Mouse (Mus musculus) Patski (cell line): Measurements from ENCODE around the gene Rxra. TPM values are rescaled to one million over a fixed set of nuclear protein-coding genes. Genes with fewer than 3 reads are reported as not detected.
A peak's percentile ranks its signal among the peaks of the same experiment; 100 is the strongest.

Experiments
- ATAC-seq: fragments of 100-300 bp; one replicate; pipeline ENCODE4 v1.8.0; 2021
- CTCF ChIA-PET: fragments of 350-600 bp; sonication (Branson Sonifier 250); formaldehyde crosslinking; loops from one replicate; lab custom pipeline; 2022; ENCODE audit warnings: inconsistent platforms; lab: Charles Lee
- POLR2A ChIA-PET: fragments of 350-600 bp; sonication (Branson Sonifier 250); formaldehyde crosslinking; loops from one replicate; lab custom pipeline; 2022; ENCODE audit warnings: antibody characterized with exemption, inconsistent platforms; lab: Charles Lee
- DNase-seq: peaks from one replicate; pipeline ENCODE4 v3.0.0-alpha.2; 2011; ENCODE audit warnings: low read depth, low spot score
- H3K27me3 ChIP-seq: fragments of 371-371 bp; one replicate; pipeline ENCODE4 v1.5.1; 2021
- CTCF ChIP-seq: fragments of 100-300 bp; IDR thresholded peaks from one replicate; pipeline ENCODE4 v1.5.1; 2021
- in situ Hi-C: fragments of 300-500 bp; cut with MboI; formaldehyde crosslinking; loops from 3 replicates; pipeline ENCODE4 v1.11.1; 2018; ENCODE audit warnings: low pct_unique_long_range_greater_than_20kb, mixed read lengths
- polyA plus RNA-seq: library from polyadenylated mRNA; unstranded; gene quantifications from one replicate; pipeline ENCODE4 v1.2.3, GENCODE M21; 2021

Gene Rxra
- polyA plus RNA-seq, 1 experiment from 2014 or later = 31.1 TPM

DNA sequence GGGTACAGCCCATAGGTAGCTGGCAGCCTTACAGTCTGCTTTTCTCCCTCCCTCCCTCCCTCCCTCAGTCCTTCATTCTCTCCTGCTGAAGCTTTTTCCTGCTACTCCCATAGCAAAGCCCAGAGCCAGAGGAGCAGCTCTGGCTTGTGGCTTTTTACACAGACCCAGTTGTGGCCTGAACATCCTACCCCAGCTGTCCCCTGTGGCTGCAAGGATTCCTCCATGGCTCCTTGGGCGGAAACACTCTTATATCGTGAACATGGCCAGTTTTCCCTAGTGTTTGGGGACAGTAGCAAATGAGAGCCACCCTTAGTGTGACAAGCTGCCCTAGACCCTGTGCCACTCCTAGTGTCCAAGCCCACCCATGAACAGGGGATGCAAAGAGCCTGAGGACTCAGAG lies 58.6 kb downstream of the Rxra start:
- DNase-seq (no peak), ATAC-seq (no peak)
- CTCF ChIA-PET = no interaction called here
- in situ Hi-C loops = no loop called here
- no peak for TF ChIP-seq CTCF
- no peaks in the 10 kb centered on the region for H3K27me3 ChIP-seq
- POLR2A ChIA-PET = no interaction called here

DNA sequence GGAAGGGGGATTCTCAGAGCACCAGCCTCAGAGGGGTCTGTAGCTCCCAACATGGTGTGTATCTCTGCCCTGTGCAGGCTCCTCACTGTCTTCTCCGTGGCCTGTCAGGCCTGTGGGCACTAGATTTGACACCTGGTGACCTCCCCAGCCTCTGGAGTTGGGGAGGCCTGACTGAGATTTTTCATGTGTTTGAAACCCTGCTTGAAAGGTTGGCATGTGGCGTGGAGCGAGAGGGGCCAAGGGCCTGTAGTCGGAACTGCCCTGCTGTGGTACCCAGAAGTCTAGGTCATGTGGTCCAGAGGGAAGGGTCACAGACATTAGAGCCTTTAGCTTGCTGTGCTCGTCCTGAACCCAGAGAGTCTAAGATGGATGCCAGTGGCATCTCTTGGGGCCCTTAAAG lies 60.6 kb downstream of the Rxra start:
- POLR2A ChIA-PET = no interaction called here
- CTCF ChIA-PET = no interaction called here
- DNase-seq (no peak), ATAC-seq (no peak)
- no peaks in the 10 kb centered on the region for H3K27me3 ChIP-seq
- TF ChIP-seq CTCF = no peak
- in situ Hi-C loops = no loop called here

DNA sequence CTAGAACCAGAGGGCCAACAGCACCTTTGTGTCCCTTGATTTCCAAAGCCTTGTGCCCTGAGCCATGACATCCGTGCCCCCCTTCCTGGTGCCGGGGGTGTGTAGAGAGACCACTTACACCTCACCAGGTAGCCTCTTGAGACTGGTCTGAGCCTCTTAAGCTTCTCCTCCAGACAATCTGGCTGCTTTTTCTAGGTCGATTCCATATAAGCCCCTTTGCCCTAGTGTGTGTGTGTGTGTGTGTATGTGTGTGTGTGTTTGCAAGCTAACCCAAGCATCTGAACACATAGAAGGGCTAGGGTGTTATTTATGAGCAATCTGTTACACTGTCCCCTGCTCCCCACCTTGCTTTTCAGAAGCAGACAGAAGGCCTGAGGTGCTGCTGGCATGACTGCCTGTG lies 62.2 kb downstream of the Rxra start:
- TF ChIP-seq CTCF = no peak
- POLR2A ChIA-PET = no interaction called here
- DNase-seq (no peak), ATAC-seq (no peak)
- in situ Hi-C loops = no loop called here
- CTCF ChIA-PET = interaction anchor here (1.4 kb wide), 1 partner anchor 14 kb away, joined by 3 read pairs; no protein-coding TSS in a partner anchor
- H3K27me3 ChIP-seq = no peaks in the 10 kb centered on the region

DNA sequence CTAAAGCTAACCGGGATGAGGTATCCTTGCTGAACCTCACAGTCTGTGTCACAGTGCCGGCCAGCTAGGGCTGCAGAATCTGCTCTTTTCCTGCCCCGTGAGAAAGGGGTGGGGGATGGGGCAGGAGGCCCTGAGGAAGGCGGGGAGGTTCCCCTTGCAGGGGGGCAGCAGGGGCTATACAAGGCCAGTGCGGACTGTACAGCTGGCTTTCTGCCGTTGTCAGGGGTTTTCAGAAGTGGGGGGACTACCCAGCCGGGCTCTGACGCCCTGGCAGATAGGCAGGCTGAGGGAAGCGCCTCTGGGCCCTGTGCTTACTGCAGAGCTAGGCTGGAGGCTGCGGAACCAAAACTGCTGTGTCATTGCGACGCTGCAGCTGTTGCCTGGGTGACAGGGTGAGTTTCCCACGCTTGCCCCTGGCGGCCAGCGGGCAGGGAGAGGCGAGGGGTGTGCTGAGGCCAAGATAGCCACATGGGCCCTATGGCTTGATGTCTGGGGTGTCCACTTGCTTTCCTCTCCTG lies 63.9 kb downstream of the Rxra start:
- H3K27me3 ChIP-seq = no peaks in the 10 kb centered on the region
- POLR2A ChIA-PET = no interaction called here
- no peak for TF ChIP-seq CTCF
- in situ Hi-C loops = no loop called here
- CTCF ChIA-PET = no interaction called here
- ATAC-seq (no peak), DNase-seq (no peak)

DNA sequence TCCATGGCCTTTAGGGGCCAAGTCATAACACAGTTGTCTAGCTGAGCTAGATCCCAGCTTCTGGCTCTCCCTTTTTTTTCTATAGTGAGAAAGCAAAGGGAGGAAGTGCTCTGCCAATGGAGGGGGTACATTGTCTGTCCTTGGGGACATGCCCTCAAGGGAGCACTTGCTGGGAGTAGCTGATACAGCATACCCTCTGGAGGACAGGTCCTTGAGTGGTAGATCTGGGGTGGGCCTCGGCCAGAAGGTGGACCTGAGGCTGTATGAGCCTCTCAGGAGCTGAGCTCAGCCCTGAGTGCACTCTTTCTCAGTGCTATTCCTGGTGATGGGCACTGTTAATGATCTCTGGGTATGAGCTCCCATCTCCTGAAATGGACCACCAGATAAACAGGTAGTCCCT lies 66.9 kb downstream of the Rxra start:
- ATAC-seq = no peak
- in situ Hi-C loops = no loop called here
- POLR2A ChIA-PET = no interaction called here

DNA sequence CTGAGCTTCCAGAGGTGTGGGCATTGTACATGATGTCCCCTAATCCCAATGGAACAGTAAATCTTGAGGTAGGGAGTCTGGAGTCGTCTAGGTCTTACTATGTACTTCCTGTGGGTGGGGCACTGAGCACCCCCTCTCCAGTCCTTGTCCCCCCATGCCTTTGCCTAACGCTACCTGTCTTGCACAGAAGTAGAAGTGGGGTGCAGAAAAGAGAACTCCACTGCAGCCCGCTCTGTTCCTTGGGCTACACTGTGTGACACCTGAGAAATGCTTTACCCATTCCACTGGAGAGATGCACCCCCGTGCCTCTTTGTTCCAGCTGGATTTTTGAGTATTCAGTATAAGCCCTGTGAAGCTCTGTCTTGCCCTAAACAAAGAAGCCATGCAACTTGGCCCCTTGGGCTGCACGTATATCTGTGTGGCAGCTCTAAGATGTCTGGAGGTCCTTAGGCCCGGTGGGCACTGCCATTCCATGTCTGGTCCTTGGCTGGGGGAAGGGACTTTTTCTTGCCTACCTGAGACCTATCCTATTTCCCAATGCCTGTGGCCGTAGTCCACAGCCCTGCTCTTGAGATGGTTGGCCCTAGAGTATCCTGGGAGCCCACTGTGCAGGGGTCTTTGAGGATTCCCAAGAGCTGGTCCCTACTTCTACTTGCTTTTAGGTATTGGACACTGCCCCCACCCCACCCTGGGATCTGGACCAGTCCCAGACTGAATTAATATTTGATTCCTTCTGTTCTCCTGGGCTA lies 67.8 kb downstream of the Rxra start:
- ChIA-PET POLR2A (no interaction called here), CTCF (interaction anchor here (1.3 kb wide), 1 partner anchor 33 kb away, joined by 3 read pairs; no protein-coding TSS in a partner anchor)
- no peaks in the 10 kb centered on the region for H3K27me3 ChIP-seq
- no peak for TF ChIP-seq CTCF
- ATAC-seq (no peak), DNase-seq (no peak)
- in situ Hi-C loops = no loop called here

More for the DNA sequence above, 66.9 kb downstream of the Rxra start:
- no peak for DNase-seq
- CTCF ChIA-PET = interaction anchor here (1.3 kb wide), 1 partner anchor 32 kb away, joined by 3 read pairs; no protein-coding TSS in a partner anchor
- TF ChIP-seq CTCF = no peak
- no peaks in the 10 kb centered on the region for H3K27me3 ChIP-seq

DNA sequence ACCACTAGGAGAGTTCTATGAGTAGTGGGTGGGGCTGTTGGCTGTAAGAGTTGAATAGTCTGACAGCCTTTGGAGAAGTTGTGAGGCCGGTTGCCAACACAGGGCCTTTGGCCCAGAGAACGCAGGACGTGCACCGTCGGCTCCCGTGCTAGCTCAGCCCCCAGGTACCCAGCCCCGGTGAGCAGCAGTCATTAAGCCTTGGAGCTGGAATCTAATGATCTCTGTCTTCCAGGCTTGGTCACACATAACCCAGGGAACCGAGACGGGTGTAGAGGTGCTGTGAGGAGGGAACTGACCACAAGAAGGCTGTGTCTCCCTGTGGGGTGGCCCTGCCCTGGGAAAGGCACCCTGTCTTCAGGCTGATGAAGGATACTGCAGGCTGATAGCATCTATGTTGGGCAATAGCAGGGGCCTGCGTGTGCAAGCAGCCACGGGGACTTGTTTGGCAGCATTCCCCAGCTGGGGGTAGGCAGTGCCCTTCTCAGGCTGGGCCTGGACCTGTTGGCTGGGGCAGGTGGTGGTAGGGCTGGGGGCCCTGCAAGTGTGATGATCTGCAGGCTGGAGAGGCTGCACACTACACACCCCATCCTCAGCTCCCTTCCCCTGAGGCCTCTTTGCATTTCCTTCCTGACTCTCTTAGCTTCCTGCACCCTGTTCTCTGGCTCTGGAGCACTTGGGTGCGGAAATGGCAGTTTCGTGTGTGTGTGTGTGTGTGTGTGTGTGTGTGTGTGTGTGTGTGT lies 68.5 kb downstream of the Rxra start:
- in situ Hi-C loops = no loop called here
- no peaks in the 10 kb centered on the region for H3K27me3 ChIP-seq
- ChIA-PET POLR2A (no interaction called here), CTCF (interaction anchor here (1.3 kb wide), 1 partner anchor 34 kb away, joined by 3 read pairs; no protein-coding TSS in a partner anchor)
- ATAC-seq (peak; percentile 55), DNase-seq (peak; percentile 82)
- no peak for TF ChIP-seq CTCF

DNA sequence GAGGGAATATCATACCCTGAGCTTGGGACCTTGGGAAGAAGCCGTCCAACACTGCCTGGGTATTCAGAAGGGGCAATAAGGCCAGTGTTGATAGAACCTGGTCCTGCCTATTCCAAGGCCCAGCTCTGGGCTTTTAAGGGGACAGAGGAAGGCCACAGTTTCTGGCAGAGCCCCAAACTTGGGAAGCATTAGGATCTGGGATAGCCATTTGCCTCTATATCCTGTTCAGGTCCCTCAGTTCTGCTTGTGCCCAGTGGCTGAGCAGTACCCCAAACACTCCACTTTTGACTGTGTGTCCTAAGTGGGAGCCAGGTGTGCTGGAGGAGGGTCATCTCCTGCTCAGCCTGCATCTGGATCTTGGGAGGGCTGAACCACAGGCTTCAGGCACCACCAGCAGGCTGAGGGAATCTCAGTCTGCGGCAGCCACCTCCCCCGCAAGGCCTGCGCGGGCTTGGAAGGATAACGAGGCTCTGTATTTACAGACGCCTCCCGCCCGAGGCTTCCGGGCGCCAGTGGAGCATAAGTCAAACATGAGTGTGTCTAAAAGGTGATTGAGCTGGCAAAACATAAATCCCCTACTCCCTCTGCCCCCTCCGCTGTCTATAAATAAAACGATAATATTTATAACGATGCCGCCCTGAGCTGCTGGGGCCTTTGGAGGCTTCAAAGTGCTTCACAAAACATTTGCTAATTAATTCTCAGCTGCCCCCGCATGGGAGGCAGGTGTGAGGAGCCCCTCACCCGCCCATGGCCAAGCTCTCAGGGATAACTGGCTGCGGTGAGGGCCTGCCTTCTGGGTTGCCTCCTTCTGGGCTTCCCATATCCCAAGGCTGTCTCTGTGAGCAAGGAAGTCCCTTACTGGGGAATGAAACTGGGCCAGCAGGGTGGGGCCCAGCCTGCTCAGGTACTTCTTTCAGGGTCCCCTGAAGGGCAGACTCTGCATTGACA lies 69.7 kb downstream of the Rxra start:
- CTCF ChIA-PET = no interaction called here
- POLR2A ChIA-PET = no interaction called here
- DNase-seq (no peak), ATAC-seq (no peak)
- in situ Hi-C loops = no loop called here
- no peaks in the 10 kb centered on the region for H3K27me3 ChIP-seq
- TF ChIP-seq CTCF = no peak

DNA sequence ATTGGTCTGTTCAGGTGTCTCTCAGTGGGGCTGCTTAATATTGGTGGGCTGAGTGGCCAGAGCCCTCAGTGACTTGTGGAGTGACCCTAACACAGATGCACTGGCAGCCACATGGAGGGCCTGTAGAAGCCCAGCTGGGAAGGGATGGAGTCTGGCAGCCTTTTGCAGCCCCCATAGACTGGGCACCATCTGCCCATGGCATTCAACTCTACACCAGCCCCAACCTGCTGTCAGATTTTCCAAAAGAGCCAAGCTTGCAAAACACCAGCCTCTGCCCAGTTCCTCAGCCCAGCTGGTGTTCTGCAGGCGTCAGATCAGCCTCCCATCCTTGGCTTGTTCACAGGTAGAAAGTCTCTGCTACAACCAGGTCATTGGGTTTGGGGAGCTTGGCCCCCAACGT lies 70.6 kb downstream of the Rxra start:
- no peak for ATAC-seq
- no peak for TF ChIP-seq CTCF
- ChIA-PET POLR2A (no interaction called here), CTCF (no interaction called here)
- H3K27me3 ChIP-seq = no peaks in the 10 kb centered on the region
- DNase-seq = no peak
- in situ Hi-C loops = no loop called here

DNA sequence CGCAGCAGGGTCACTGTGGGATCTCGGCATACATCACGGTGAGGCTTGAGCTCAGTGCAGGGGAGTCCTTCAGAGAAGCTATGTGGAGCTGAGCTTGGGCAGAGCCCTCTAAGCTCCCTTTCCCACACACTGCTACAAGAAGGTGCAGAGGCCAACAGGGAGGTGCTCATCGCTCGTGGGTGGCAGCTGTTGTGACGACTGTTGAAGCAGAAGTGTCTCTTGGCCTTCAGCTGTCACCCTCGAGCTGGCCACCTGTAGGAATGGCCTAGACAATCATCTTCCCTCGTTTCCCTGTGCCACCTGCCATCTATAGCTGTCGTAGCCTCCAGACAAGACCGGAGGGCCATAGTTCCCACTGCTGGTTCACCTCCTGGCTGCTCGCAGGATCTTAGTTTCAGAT lies 72.7 kb downstream of the Rxra start:
- no peaks in the 10 kb centered on the region for H3K27me3 ChIP-seq
- no peak for TF ChIP-seq CTCF
- POLR2A ChIA-PET = no interaction called here
- DNase-seq (no peak), ATAC-seq (no peak)
- CTCF ChIA-PET = interaction anchor here (1.3 to 1.5 kb wide), 3 partner anchors 16 to 196 kb away, joined by 3 to 4 read pairs (median 3); no protein-coding TSS in a partner anchor
- in situ Hi-C loops = no loop called here
